Mouse (Mus musculus): ENCODE measurements around the gene Mrln.
A peak's percentile ranks its signal among the peaks of the same experiment; 100 is the strongest.
"Not testable (repeated sequence)": the region's sequence is repeated elsewhere in the genome, so short reads cannot be mapped to it uniquely, and the experiment has no call there.

Mrln gene

DNA sequence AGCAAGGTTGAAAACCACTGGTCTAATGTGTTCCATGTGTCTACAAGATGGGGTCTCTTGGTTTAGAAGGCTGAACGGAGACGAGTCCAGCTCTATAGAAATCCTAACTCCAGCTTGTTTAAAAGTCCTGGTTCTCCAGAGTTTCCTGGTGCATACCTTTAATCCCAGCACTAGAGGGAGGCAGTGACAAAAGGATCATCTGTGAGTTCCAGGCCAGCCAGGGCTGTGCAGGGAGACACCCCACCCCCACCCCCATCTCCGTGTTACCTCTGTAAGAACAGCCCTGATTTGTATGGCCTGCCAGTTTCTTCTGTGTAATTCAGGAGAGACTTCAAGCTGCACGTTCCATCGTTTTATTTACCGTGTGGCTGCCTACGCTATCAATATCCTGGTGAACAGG is 8.7 kb upstream of the Mrln start:
- DNase-seq, result peak; percentile 46

DNA sequence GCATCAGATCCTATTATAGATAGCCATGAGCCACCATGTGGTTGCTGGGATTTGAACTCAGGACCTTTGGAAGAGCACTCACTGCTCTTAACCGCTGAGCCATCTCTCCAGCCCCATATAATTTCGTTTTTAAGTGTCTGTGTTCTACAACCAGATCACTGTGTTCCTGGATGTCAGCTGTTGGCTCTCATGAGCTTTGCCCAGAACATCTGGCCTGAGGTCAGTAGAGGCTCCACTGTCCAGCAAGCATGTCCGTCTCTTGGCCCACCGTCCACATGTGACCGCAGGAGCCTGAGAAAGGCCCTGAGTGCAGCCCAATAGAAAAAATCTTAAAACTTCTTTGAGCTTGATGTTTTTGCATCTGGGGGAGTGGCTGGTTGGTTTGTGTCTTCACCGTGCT is 7.8 kb upstream of the Mrln start:
- no peak for DNase-seq

DNA sequence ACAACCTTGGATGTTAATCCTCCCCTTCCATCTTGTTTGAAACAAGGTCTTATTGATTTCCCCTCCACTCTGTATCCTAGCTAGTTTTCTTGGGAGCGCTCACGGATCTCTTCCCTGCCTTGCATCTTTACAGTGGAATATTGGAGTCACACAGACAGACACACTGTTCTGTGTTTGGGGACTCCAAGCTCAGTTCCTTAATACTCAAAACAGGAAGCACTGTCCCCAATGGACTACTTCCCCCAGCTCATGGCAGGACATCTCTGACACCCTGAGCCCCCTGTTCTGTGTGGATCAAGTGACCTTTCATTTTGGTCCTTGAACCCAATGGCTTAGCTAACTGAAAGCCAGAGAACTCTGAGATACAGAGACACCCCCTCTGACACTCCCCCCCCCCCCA is 6.9 kb upstream of the Mrln start:
- no peak for DNase-seq

DNA sequence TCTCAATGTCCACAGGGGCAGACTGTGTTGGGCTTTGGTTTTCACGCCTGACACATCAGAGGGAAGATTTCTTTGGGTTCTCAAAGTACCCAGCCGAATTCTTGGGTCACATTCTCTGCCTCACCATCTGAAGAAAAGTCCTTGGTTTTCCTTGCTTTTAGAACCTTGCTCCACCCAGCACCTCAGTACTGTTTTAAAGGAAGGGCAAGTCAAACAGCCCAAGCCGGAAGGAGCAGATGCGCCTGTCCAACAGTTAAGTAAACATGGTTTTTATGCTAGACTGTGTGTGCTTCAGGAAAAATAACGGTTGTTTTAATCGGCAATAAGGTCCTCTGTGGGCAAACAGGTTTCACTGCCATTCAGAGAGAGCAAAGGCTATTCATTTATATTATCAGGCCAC is 6.5 kb upstream of the Mrln start:
- DNase-seq, result no peak

DNA sequence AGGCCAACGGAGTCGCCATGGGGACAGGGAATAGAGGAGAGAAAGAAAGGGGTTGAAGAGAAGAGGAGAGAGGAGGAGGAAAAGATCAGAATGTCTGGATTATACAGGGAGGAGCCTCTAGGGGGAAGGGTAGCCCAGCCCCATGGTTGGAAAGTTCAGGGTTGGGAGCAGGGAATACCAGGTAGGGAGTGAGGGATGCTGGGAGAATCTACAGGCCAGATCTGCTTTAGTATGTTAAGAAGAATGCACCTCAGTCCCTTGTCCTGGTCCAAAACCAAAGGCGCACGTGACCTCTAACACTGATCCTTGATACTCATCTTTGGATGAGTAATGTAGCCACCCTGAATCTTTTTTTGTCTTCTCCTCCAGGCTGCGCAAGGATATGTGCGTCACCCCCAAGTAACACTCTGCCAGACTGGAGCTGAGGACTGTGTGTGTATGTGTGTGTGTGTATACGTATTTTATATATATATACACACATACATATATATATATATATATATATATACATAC is 5.5 kb upstream of the Mrln start:
- DNase-seq, result no peak

DNA sequence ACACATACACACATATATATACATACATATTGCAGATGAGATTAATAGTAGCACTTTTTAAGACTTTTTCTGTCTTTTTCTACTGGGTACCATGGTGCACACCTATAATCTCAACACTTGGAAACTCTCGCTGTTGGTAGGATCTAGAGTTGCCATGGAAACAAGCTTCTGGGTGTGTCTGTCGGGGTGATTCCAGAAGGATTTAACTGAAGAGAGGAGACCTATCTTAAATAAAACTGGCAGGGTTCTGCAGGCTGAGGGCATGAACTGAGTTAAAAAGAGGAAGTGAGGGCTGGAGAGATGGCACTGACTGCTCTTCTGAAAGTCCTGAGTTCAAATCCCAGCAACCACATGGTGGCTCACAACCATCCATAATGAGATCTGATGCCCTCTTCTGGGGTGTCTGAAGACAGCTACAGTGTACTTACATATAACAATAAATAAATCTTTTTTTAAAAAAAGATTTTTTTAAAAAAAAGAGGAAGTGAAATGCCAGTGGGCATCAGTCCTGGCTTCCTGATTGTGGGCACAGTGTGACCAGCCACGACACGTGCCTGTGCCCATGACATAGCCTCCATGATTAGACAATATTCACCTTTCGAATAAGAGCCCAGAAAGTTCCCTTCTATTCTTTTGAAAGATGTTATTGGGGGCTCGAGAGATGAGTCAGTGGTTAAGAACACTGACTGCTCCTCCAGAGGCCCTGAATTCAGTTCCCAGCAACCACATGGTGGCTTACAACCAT is 4.8 kb upstream of the Mrln start:
- DNase-seq, result no peak

DNA sequence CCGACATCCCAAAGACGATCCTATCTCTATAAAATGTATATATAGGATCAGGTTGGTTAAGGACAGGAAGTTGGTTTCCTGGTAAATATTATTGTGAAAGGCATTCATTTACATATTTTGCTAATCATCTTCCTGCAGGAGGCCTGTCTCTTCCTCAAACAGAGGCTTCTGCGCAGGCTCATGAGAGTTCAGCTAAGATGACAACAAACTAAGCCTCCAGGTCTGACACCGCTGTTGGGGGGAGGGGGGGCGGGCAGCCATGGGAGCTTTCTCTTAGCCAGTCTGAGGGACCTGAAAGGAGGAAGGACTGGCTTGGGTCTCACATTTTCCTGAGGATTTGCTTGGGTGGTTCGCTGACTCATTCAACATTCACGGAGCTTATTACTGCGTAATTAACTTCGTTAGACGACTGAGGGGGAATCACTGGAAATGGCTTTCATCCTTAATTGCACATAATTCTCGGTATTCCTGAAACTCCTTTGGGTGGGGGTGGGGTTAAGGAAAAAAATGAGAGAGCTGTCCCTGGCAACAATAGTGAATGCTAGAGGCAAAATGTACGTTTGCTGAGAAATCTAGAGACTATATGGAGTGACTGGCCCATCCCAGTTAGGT is 3.5 kb upstream of the Mrln start:
- DNase-seq, result no peak

DNA sequence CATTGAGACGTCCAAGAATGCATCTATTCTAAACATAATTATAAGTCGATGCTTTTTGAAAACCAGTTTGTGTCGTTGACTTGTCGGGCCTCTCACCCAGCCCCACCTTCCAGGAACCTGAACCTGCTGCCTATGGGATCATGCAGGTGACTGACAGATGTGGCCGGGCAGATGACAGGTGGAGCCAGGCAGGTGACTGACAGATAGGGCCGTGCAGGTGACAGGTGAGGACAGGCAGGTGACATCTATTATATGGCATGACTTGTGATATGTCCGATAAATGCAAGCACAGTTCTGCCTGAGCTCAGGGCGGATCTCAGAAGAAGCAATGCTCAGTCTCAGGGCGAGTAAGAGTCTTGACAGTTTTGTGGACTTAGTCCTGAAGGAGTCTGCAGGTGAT is 6.8 kb downstream of the Mrln start:
- no peak for DNase-seq

DNA sequence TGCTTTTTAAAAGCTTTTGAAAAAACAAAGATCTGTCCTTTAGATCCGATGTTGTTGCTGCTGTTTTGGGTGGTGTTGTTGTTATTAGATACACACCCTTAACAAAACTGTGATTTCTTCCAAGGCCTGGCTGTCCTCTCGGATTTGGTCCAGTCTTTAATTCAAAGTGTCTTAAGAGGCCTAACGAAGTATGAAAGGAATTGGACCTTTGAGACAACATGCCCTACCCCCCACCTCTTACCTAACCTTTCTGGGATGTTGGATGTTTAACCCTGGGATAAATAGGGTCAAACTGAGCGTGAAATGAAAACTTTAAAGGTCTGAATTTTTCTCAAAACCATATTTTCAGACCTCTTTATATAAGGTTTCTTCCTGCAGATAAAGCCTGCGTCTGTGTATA is 16.5 kb downstream of the Mrln start:
- DNase-seq, result peak; percentile 78

DNA sequence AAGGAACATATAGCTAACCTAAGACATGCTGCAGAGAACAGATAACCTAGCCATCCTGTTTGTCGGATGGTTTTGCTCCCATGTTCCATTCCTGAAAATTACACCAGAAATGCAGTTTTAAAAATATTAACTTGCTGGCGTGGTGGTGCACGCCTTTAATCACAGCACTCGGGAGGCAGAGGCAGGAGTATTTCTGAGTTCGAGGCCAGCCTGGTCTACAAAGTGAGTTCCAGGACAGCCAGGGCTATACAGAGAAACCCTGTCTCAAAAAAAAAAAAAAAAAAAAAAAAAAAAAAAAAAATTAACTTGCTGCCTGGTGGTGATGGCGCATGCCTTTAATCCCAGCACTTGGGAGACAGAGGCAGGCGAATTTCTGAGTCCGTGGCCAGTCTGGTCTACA is 17.8 kb downstream of the Mrln start:
- DNase-seq, result not testable (repeated sequence)

DNA sequence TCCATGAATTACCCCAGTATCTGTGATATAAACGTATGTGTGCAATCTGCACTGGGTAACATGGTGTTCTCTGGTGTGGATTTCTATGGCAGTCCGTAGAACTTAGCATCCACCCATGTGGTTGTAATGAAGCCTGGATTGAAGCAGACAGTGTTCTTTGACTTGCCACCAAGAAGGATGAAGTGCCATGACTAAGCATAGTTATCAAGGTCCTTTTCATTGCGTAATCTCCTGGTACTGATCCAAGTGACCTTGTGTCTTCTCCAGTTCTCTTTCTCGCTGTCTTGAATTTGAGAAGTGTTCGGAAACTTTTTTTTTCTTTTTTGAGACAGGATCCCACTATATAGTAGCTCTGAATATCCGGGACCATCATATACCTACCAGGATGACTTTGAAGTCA is 20.1 kb downstream of the Mrln start:
- DNase-seq, result peak; percentile 59

DNA sequence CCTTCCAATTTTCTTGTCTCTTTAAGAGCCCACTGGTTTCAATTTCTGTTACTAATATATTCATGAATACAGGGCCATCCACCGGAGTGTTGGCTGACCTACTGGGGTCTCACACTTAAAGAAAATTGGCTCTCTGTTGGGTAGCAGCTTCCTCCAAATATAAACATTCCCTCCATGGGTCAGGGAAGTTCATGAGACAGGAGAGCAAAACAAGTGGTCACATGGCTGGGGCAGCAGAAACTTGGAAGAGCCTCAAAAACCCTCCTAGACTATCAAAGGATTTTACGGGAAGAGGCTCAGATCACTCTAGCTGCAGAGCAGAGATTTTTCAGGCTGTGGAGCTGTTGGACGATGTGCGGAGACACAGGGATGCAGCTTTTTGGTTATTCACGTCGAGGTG is 21.3 kb downstream of the Mrln start:
- DNase-seq, result peak; percentile 34

DNA sequence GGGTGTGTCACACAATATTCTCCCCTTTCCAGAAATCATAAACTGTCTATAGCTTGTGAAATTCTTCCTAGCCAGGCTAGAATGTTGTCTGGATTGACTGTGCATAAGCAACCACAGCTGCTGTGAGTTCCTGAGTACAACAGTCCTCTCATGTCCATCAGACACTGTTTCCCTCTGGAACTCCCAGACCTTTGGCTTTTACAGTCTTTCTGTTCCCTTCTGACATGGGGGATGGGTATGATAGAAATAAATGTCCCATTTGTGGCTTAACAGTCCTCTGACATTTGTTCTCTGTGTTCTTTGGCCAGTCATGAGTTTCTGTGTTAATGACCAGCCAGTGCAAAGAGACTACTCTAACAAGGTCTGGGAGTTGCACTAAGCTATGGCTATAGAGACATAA is 22.1 kb downstream of the Mrln start:
- DNase-seq, result peak; percentile 55

DNA sequence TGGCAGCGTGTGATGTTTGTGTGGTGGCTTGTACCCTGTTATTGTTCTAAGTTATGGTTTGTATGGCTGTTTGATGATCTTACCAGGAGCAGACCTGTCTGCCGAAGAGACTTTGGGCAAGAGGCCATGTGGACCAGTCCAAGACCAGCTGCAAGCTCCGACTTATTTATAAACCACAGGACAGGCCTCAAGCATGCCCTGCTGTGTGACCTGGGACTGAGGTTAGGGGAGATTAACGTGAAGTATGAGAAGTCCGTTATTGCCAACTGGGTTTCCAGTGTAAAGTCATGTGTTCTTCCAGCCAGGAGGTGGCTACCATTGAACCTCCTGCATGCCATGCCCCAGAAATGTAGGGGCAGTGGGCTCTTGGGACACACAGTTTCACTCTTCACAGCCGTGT is 25.9 kb downstream of the Mrln start:
- no peak for DNase-seq

DNA sequence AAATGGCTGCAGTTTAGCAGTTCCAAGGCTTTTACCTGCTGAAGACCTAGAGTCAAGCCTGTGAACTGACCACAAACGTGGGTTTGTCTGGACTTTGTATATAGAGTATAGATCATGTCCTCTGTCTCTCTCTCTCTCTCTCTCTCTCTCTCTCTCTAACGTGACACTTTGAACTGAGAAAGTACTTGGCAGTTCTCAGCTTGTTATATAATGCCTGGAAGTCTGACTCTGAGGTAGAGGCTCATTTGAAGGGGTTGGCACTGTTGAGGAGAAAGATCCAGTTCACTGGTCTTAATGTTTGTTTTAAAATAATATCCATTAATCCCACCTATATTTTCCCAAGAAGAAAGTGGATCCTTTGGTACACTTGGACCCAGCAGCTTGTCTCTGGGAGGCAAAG is 33.5 kb downstream of the Mrln start:
- no peak for DNase-seq

DNA sequence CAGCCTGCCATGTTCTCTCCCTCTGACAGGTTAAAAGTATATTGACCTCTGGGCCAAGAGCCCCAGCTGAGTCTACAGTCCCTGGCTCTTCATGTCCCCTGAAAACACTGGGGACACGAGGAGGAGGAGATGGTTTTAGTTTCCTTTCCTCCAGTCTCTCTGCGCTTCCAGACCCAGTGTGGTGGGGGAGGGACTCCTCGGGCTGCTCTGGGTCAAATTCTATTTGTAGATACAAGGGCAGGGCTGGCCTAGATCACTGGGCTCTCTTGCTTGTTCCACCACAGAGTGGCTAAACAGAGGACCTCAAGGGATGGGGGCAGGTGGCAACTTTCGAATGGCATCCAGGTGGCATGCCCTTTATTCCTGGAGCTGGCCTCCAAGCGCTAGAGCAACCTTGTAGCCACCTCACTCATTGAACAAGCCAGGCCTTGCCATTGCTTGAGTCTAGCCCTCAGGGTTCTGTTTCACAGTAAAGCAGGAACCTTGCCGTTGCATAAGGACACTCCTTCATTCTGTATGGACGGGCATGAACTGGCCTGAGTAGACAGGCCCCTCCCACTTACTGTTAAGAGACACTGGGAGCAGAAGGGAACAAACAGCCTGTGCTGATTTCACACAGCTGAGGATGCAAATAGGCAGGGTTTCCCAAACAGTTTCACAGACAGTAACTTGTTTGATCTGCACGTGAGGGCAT is 38.4 kb downstream of the Mrln start:
- DNase-seq, result peak; percentile 63

DNA sequence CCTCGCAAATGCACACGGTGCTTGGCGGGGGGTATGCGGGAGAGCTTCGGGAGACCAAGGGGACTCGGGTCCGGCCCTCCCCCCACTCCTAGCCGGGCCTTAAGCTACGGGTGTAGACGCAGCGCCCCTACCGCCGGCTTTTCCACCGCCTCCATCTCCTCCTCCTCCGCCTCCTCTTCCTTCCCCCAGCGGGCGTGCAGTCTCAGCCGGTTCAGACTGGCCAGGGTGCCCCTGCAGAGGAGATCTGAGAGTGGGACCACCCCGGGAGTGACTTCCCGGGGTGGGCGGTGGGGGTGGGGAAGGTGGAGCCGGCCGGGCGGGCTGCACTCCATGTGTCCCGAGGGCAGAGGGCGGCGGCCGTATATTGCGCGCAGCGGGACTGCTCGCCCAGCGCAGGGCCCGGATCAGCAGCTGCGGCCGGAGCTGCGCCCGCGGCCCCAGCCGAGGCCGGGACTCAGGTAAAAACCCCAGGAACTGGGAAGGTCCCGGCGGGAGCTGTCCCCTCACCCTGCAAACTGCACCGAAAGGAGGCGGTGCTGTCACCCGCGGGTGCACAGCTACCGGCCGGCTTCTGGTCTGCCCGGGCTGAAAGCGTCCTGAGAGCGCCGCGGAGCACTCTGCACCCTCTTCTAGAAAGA is 40.6 kb downstream of the Mrln start, which contains the start of gene Slc16a9:
Gene Slc16a9 (plus strand): TSS at position 180 of the 638 bp plus-strand sequence.
- peak; percentile 83 for DNase-seq

DNA sequence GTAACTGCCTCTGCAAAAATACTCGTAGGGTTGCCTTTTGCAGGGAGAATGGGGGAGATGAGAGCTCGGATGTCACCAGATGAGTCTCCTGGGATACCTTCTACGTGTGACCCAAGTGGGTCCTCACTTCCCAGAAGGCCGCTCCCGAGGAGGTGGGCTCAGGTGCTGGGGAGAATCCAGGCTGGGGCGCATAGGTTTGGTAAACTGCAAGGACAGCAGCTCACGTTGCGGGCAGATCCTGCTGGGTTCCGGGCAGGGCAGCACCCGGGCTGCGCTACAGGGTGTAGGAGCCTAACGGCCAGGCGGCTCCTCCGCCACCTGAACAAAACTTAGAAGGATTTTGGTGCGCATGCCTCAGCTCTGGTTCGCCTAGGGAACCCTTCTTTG is 41.1 kb downstream of the Mrln start:
- no peak for DNase-seq

DNA sequence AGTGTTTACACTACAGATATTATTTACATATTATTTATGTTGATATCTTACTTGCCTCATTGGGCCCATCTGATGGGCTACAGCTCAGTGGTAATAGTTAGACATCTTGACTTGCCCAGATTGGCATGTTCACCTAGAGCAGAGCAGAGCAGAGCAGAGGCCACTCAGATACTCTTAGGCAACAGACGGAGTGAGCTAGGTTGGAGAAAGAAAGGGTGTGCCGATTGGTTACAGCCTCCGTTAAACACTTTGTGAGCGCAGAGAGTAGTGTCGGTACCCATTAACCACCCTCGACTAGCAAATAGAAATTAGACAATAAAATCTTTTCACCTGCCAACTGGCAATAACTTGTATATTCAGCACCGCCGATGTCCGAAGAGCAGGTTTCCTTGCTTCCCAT is 41.6 kb downstream of the Mrln start:
- peak; percentile 65 for DNase-seq

DNA sequence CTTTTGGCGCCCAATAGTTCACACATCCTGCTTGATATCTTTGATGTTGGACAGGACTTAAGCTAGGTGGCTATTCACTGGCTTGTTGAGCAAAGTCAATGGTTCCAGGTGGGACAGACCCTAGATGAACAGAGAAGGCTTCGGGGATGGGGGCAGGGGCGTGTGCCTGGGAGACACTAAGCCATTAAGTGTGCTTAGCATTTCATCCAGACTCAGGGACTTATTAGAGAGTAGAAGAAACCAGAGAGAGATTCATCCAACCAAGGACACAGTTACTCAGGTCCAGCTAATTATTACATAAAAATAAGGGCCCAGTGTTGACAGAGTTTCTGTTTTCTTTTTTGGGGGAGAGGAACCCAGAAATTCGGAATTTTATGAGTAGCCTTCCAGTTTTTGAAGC is 45.9 kb downstream of the Mrln start:
- DNase-seq, result no peak

DNA sequence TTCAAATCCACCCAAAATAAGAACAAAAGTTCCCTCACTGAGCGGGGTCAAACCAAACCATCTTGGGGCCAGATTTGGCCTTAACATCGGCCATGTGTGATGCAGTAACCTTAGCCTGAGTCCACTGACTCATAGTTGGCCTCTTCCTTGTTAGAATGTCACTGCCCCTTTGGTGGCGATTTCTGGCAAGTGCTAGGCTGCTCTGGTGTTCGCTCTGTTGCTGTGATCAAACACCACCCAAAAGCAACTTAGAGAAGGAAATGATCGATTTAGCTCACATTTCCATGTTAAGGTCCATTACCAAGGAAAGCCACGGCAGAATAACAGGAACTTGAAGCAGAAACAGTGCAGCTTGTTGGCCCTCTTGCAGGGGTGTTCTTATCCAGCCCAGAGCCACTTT is 46.3 kb downstream of the Mrln start:
- DNase-seq, result no peak

DNA sequence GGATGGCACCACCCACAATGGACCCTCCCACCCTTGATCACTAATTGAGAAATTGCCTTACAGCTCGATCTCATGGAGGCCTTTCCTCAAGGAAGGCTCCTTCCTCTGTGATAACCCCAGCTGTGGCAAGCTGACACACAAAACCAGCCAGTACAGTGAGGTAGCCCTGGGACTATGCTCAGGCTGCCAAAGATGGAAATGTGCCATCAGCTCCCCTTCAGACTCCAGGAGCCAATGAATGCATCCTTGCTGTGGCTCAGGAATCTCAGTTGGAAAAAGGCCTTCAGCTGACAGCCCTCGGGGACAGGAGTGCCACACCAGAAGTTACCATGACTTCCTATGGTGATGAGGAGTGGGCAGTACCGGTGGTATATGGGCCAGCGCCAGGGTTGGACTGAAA is 50.2 kb downstream of the Mrln start:
- no peak for DNase-seq

DNA sequence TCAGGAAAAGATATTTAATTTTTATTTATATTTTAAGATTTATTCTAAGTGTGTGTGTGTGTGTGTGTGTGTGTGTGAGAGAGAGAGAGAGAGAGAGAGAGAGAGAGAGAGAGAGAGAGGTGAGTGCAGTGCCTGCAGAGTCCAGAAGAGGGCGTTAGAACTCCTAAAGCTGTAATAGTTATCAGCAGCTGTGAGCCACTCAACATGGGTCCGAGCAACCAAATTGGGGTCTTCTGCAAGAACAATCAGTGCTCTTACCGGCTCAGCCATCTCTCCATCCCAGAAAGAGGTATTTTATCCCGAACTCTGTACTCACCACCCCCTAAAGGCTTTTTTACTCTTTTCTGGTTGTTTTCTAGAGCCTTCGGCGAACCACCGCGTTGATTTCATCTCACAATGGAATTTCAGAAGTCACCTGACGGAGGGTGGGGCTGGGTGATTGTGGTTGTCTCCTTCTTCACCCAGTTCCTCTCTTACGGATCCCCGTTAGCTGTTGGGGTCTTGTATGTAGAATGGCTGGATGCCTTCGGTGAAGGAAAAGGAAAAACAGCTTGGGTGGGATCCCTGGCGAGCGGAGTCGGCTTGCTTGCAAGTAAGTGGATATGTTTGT is 51.2 kb downstream of the Mrln start:
- no peak for DNase-seq

All from kidney, adult 11 months (tissue).